Mouse (Mus musculus): ENCODE data around the gene Chchd5.

DNA sequence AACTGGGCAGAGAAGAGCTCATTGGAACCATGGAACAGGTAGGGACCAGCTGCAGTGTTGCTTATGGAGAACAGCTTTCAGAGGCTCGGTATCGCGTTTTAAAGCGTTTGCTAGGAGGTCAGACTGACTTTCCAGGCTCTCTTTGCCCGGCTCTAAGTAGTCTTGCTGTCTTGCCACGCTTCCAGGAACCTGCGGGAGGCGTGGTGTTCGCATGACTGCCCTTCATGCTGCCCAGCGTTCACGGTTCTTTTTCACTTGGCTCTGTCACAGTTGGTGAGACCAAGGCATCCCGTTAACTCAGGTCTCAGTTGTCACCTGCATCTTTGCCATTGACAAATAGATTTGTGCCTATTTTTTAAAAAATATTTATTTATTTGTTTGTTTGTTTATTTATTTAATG is 11.4 kb upstream of the Chchd5 start:
- TF ChIP-seq CTCF (IDR thresholded peaks at IDR 0.05; ENCODE audit: low read depth), result no peak
- TF ChIP-seq EP300 (IDR thresholded peaks at IDR 0.05; ENCODE audit: low read depth), result no peak

Data from liver, postnatal 0 days (tissue).